Mouse (Mus musculus) lung, embryonic 16.5 days (tissue): ENCODE data around the gene Zmiz2. TPM values are rescaled to one million over a fixed set of nuclear protein-coding genes. Genes with fewer than 3 reads are reported as not detected.

ENCODE experiments used
- ATAC-seq: fragments of 200-750 bp; cut with Nextera tagmentation; 2 replicates; pipeline ENCODE4 v1.8.0; 2017; ENCODE audit warnings: low read depth, mild to moderate bottlenecking, moderate library complexity
- H3K27ac ChIP-seq: fragments of 300-500 bp; sonication (generic); 2 replicates; pipeline ENCODE4 v1.5.1; 2014; ENCODE audit warnings: mild to moderate bottlenecking, control low read depth, low read length
- H3K27me3 ChIP-seq: fragments of 300-500 bp; sonication (generic); 2 replicates; pipeline ENCODE4 v1.6.1; 2014; ENCODE audit warnings: low read depth, low read length, mixed read lengths; ENCODE audit not compliant: control insufficient read depth, insufficient read depth
- H3K36me3 ChIP-seq: fragments of 300-500 bp; sonication (generic); 2 replicates; pipeline ENCODE4 v1.6.1; 2014; ENCODE audit warnings: low read length; ENCODE audit not compliant: control insufficient read depth, insufficient read depth
- H3K4me1 ChIP-seq: fragments of 300-500 bp; sonication (generic); replicated peaks from 2 replicates; pipeline ENCODE4 v1.6.1; 2014; ENCODE audit warnings: low read length, mixed read lengths; ENCODE audit not compliant: control insufficient read depth, insufficient read depth
- H3K4me2 ChIP-seq: fragments of 300-500 bp; sonication (generic); 2 replicates; pipeline ENCODE4 v1.6.1; 2014; ENCODE audit warnings: low read depth, low read length, control low read depth
- H3K4me3 ChIP-seq: fragments of 300-500 bp; sonication (generic); 2 replicates; pipeline ENCODE4 v1.5.1; 2014; ENCODE audit warnings: mild to moderate bottlenecking, low read length, control low read depth
- H3K9ac ChIP-seq: fragments of 300-500 bp; sonication (generic); 2 replicates; pipeline ENCODE4 v1.6.1; 2014; ENCODE audit warnings: low read length, control low read depth
- H3K9me3 ChIP-seq: fragments of 300-500 bp; sonication (generic); 2 replicates; pipeline ENCODE4 v1.6.1; 2016; ENCODE audit warnings: low read length; ENCODE audit not compliant: control insufficient read depth
- WGBS: fragments of 180-500 bp; shearing (Covaris S2); extraction: QIAGEN DNeasy Blood & Tissue Kit; methylation state at CpG from one replicate; pipeline ENCODE4 v1.1.7; 2014; 5-methylcytosine and 5-hydroxymethylcytosine counted together
- polyA plus RNA-seq: library from polyadenylated mRNA; unstranded; fragments of >200 nt; fragmentation: Nextera tagmentation; extraction: Ambion mirVana; gene quantifications from 2 replicates; pipeline ENCODE4 v1.2.1, GENCODE M21; 2015

Gene Zmiz2
- polyA plus RNA-seq, 1 experiment from 2014 or later, result 9.3 TPM

- H3K27ac ChIP-seq, result no peak overlapping the region
- H3K4me2 ChIP-seq, result no peak overlapping the region
- H3K9me3 ChIP-seq, result no peaks in the 10 kb centered on the region
- H3K27me3 ChIP-seq, result no peaks in the 10 kb centered on the region
- 73% methylated on average over 8 of the region's 8 CpGs for WGBS
- H3K4me3 ChIP-seq, result no peak overlapping the region
- H3K36me3 ChIP-seq, result peaks cover 33% of the 10 kb centered on the region
- ATAC-seq, result peak; percentile 47; the same call in 1 of the 2 replicates
- H3K9ac ChIP-seq, result no peak overlapping the region
- H3K4me1 ChIP-seq, result no peaks in the 10 kb centered on the region
Observed at GRCm38 (mm10) chr11:6436442-6436841, 47.6 kb downstream of the Zmiz2 start.

- Histone ChIP-seq H3K4me2 (no peak overlapping the region), H3K9me3 (no peaks in the 10 kb centered on the region), H3K9ac (no peak overlapping the region), H3K36me3 (peaks cover 31% of the 10 kb centered on the region), H3K27me3 (no peaks in the 10 kb centered on the region), H3K4me1 (0 out of 2 replicates have a peak, but pooled peaks cover under 1% of the 10 kb centered on the region), H3K4me3 (no peak overlapping the region), H3K27ac (no peak overlapping the region)
- ATAC-seq, result no peak
- 86% methylated on average over 2 of the region's 2 CpGs for WGBS
Observed at GRCm38 (mm10) chr11:6437667-6438066, 48.8 kb downstream of the Zmiz2 start.

GRCm38 (mm10) chr11:6440171-6440570, 51.3 kb downstream of the Zmiz2 start:
- H3K27ac ChIP-seq, result no peak overlapping the region
- peaks cover 22% of the 10 kb centered on the region for H3K36me3 ChIP-seq
- 93% methylated on average over 4 of the region's 4 CpGs for whole genome bisulfite sequencing

GRCm38 (mm10) chr11:6442566-6442965, 53.7 kb downstream of the Zmiz2 start:
- no peaks in the 10 kb centered on the region for H3K27me3 ChIP-seq
- H3K9ac ChIP-seq, result no peak overlapping the region
- H3K27ac ChIP-seq, result no peak overlapping the region
- H3K36me3 ChIP-seq, result peaks cover 13% of the 10 kb centered on the region
- ATAC-seq, result no peak
- H3K4me3 ChIP-seq, result no peak overlapping the region
- H3K4me1 ChIP-seq, result peaks cover 8% of the 10 kb centered on the region; the same call in 1 of the 2 replicates
- 94% methylated on average over 4 of the region's 4 CpGs for WGBS
- H3K4me2 ChIP-seq, result peak overlapping the region; percentile 68; the same call in 1 of the 2 replicates
- no peaks in the 10 kb centered on the region for H3K9me3 ChIP-seq

More at GRCm38 (mm10) chr11:6440171-6440570, 51.3 kb downstream of the Zmiz2 start:
- H3K9ac ChIP-seq, result no peak overlapping the region
- H3K9me3 ChIP-seq, result no peaks in the 10 kb centered on the region
- no peak overlapping the region for H3K4me3 ChIP-seq
- H3K4me2 ChIP-seq, result no peak overlapping the region
- H3K4me1 ChIP-seq, result peaks cover 8% of the 10 kb centered on the region; the same call in 1 of the 2 replicates
- ATAC-seq, result no peak
- no peaks in the 10 kb centered on the region for H3K27me3 ChIP-seq

GRCm38 (mm10) chr11:6443102-6443501, 54.2 kb downstream of the Zmiz2 start:
- H3K4me1 ChIP-seq, result peaks cover 8% of the 10 kb centered on the region; the same call in 1 of the 2 replicates
- no peak for ATAC-seq
- peaks cover 9% of the 10 kb centered on the region for H3K36me3 ChIP-seq
- WGBS, result 44% methylated on average over 4 of the region's 4 CpGs
- peak overlapping the region; percentile 93 for H3K9ac ChIP-seq
- peak overlapping the region; percentile 97; the same call in 1 of the 2 replicates for H3K27ac ChIP-seq
- H3K4me2 ChIP-seq, result peak overlapping the region; percentile 68
- H3K4me3 ChIP-seq, result peak overlapping the region; percentile 86
- no peaks in the 10 kb centered on the region for H3K27me3 ChIP-seq
- no peaks in the 10 kb centered on the region for H3K9me3 ChIP-seq

GRCm38 (mm10) chr11:6443727-6444076, 54.8 kb downstream of the Zmiz2 start:
- H3K36me3 ChIP-seq, result peaks cover 8% of the 10 kb centered on the region; the same call in 1 of the 2 replicates
- WGBS, result under 1% methylated on average over 10 of the region's 10 CpGs
- no peaks in the 10 kb centered on the region for H3K27me3 ChIP-seq
- peak overlapping the region; percentile 68 for H3K4me2 ChIP-seq
- H3K9ac ChIP-seq, result peak overlapping the region; percentile 93
- H3K27ac ChIP-seq, result peak overlapping the region; percentile 97
- no peaks in the 10 kb centered on the region for H3K9me3 ChIP-seq
- no peak for ATAC-seq
- H3K4me3 ChIP-seq, result peak overlapping the region; percentile 86
- peaks cover 8% of the 10 kb centered on the region; the same call in 1 of the 2 replicates for H3K4me1 ChIP-seq

- peaks cover 8% of the 10 kb centered on the region; the same call in 1 of the 2 replicates for H3K4me1 ChIP-seq
- H3K4me2 ChIP-seq, result peak within 1 kb of the TSS; percentile 71
- H3K9ac ChIP-seq, result peak within 1 kb of the TSS; percentile 93
- peak within 1 kb of the TSS; percentile 86 for H3K4me3 ChIP-seq
- peak; percentile 98 for ATAC-seq
- no peaks in the 10 kb centered on the region for H3K27me3 ChIP-seq
- no peaks in the 10 kb centered on the region for H3K9me3 ChIP-seq
- under 1% methylated on average over 70 of the region's 80 CpGs for WGBS
- peaks cover 8% of the 10 kb centered on the region; the same call in 1 of the 2 replicates for H3K36me3 ChIP-seq
- peak within 1 kb of the TSS; percentile 97 for H3K27ac ChIP-seq
Observed at GRCm38 (mm10) chr11:6444077-6444853, 55.4 kb downstream of the Zmiz2 start, which contains the start of gene H2afv. TSS of gene H2afv (minus strand) at chr11:6444443.

GRCm38 (mm10) chr11:6445441-6445840, 56.6 kb downstream of the Zmiz2 start:
- H3K9me3 ChIP-seq, result no peaks in the 10 kb centered on the region
- peak overlapping the region; percentile 71; the same call in 1 of the 2 replicates for H3K4me2 ChIP-seq
- no peak for ATAC-seq
- H3K36me3 ChIP-seq, result peaks cover 8% of the 10 kb centered on the region; the same call in 1 of the 2 replicates
- no peak overlapping the region for H3K4me3 ChIP-seq
- no peaks in the 10 kb centered on the region for H3K27me3 ChIP-seq
- peak overlapping the region; percentile 51; the same call in 1 of the 2 replicates for H3K27ac ChIP-seq
- no peak overlapping the region for H3K9ac ChIP-seq
- H3K4me1 ChIP-seq, result peaks cover 8% of the 10 kb centered on the region; the same call in 1 of the 2 replicates
- 78% methylated on average over 4 of the region's 4 CpGs for WGBS

- no peak for ATAC-seq
- Histone ChIP-seq H3K4me2 (no peak overlapping the region), H3K9me3 (no peaks in the 10 kb centered on the region), H3K4me1 (peaks cover 8% of the 10 kb centered on the region; the same call in 1 of the 2 replicates), H3K27ac (peak overlapping the region; percentile 83), H3K27me3 (no peaks in the 10 kb centered on the region), H3K9ac (no peak overlapping the region), H3K36me3 (peaks cover 6% of the 10 kb centered on the region; the same call in 1 of the 2 replicates), H3K4me3 (no peak overlapping the region)
- WGBS, result 61% methylated on average over 7 of the region's 7 CpGs
Observed at GRCm38 (mm10) chr11:6445951-6446350, 57.1 kb downstream of the Zmiz2 start.
